Mouse (Mus musculus) hindbrain, embryonic 12.5 days (tissue): Measurements from ENCODE around the gene Nat8f2. TPM values are rescaled to one million over a fixed set of nuclear protein-coding genes. Genes with fewer than 3 reads are reported as not detected.
"Not testable (repeated sequence)": the region's sequence is repeated elsewhere in the genome, so short reads cannot be mapped to it uniquely, and the experiment has no call there.

Source experiments
- ATAC-seq: fragments of 200-750 bp; cut with Nextera tagmentation; 2 replicates; pipeline ENCODE4 v1.8.0; 2017; ENCODE audit warnings: moderate TSS enrichment; ENCODE audit not compliant: low FRiP score
- H3K27ac ChIP-seq: fragments of 300-500 bp; sonication (generic); 2 replicates; pipeline ENCODE4 v1.5.1; 2016; ENCODE audit warnings: mild to moderate bottlenecking
- H3K27me3 ChIP-seq: fragments of 300-500 bp; sonication (generic); 2 replicates; pipeline ENCODE4 v1.6.1; 2016; ENCODE audit warnings: mild to moderate bottlenecking
- H3K36me3 ChIP-seq: fragments of 300-500 bp; sonication (generic); 2 replicates; pipeline ENCODE4 v1.6.1; 2016; ENCODE audit warnings: mild to moderate bottlenecking
- H3K4me1 ChIP-seq: fragments of 300-500 bp; sonication (generic); 2 replicates; pipeline ENCODE4 v1.6.1; 2016
- H3K4me2 ChIP-seq: fragments of 300-500 bp; sonication (generic); replicated peaks from 2 replicates; pipeline ENCODE4 v1.6.1; 2016; ENCODE audit warnings: mild to moderate bottlenecking
- H3K4me3 ChIP-seq: fragments of 300-500 bp; sonication (generic); 2 replicates; pipeline ENCODE4 v1.5.1; 2016; ENCODE audit warnings: mild to moderate bottlenecking
- H3K9ac ChIP-seq: fragments of 300-500 bp; sonication (generic); 2 replicates; pipeline ENCODE4 v1.6.1; 2016; ENCODE audit warnings: mild to moderate bottlenecking, moderate library complexity
- H3K9me3 ChIP-seq: fragments of 300-500 bp; sonication (generic); replicated peaks from 2 replicates; pipeline ENCODE4 v1.6.1; 2016; ENCODE audit warnings: mild to moderate bottlenecking
- WGBS: fragments of 180-500 bp; shearing (Covaris S2); methylation state at CpG from one replicate; pipeline ENCODE4 v1.1.7; 2016; 5-methylcytosine and 5-hydroxymethylcytosine counted together
- polyA plus RNA-seq: library from polyadenylated mRNA; unstranded; fragments of >200 nt; fragmentation: Nextera tagmentation; extraction: Ambion mirVana; gene quantifications from 2 replicates; pipeline ENCODE4 v1.2.1, GENCODE M21; 2016

Nat8f2 gene
- polyA plus RNA-seq: not detected in 2 replicates

- not testable (repeated sequence) for H3K9ac ChIP-seq, H3K9me3 ChIP-seq, ATAC-seq, H3K27ac ChIP-seq, H3K4me2 ChIP-seq, H3K4me1 ChIP-seq, H3K4me3 ChIP-seq, H3K27me3 ChIP-seq, H3K36me3 ChIP-seq
- WGBS: 88% methylated on average over 5 of the region's 5 CpGs
These were observed at the start of gene Nat8f2 for GRCm38 (mm10) chr6:85869006-85869405. Nat8f2 (minus strand) TSS chr6:85869158.

- WGBS: 93% methylated on average over 3 of the region's 3 CpGs
- not testable (repeated sequence) for H3K4me2 ChIP-seq, H3K27ac ChIP-seq, H3K27me3 ChIP-seq, H3K9me3 ChIP-seq, H3K4me3 ChIP-seq, ATAC-seq, H3K9ac ChIP-seq
- H3K4me1 ChIP-seq: peaks cover 12% of the 10 kb centered on the region
- peaks cover 11% of the 10 kb centered on the region; the same call in 1 of the 2 replicates for H3K36me3 ChIP-seq
These were observed 49.4 kb upstream of the Nat8f2 start for GRCm38 (mm10) chr6:85918341-85918740.

GRCm38 (mm10) chr6:85916596-85916995 is 47.6 kb upstream of the Nat8f2 start:
- Histone ChIP-seq H3K27me3 (no peaks in the 10 kb centered on the region), H3K9me3 (no peaks in the 10 kb centered on the region), H3K36me3 (peaks cover 2% of the 10 kb centered on the region; the same call in 1 of the 2 replicates), H3K4me1 (peaks cover 12% of the 10 kb centered on the region), H3K27ac (no peak overlapping the region; the same call in 1 of the 2 replicates), H3K4me2 (peak overlapping the region; percentile 83), H3K9ac (peak overlapping the region; percentile 78), H3K4me3 (peak overlapping the region; percentile 56)
- WGBS: 83% methylated on average over 6 of the region's 6 CpGs
- no peak for ATAC-seq

- Histone ChIP-seq H3K4me1 (peaks cover 12% of the 10 kb centered on the region), H3K4me3 (peak within 1 kb of the TSS; percentile 56), H3K4me2 (peak within 1 kb of the TSS; percentile 83), H3K9ac (peak within 1 kb of the TSS; percentile 78), H3K27ac (peak within 1 kb of the TSS; percentile 82)
- peak; percentile 97 for ATAC-seq
- under 1% methylated on average over 61 of the region's 61 CpGs for WGBS
- H3K36me3 ChIP-seq, H3K9me3 ChIP-seq, H3K27me3 ChIP-seq: not testable (repeated sequence)
These were observed 46.9 kb upstream of the Nat8f2 start, which contains the start of gene Nat8f1 for GRCm38 (mm10) chr6:85915539-85916513. Nat8f1 (minus strand) TSS chr6:85915687.

- Histone ChIP-seq H3K9ac (peak overlapping the region; percentile 78), H3K27ac (peak overlapping the region; percentile 82), H3K4me1 (peaks cover 12% of the 10 kb centered on the region), H3K4me2 (peak overlapping the region; percentile 83), H3K36me3 (0 out of 2 replicates have a peak, but pooled peaks cover 3% of the 10 kb centered on the region), H3K9me3 (no peaks in the 10 kb centered on the region), H3K27me3 (no peaks in the 10 kb centered on the region), H3K4me3 (peak overlapping the region; percentile 56)
- WGBS: 9% methylated on average over 11 of the region's 11 CpGs
- no peak for ATAC-seq
These were observed 46.2 kb upstream of the Nat8f2 start for GRCm38 (mm10) chr6:85915141-85915538.

- no peak for ATAC-seq
- peaks cover 12% of the 10 kb centered on the region for H3K4me1 ChIP-seq
- H3K27me3 ChIP-seq: no peaks in the 10 kb centered on the region
- no peak within 1 kb of the TSS for H3K4me3 ChIP-seq
- no peak within 1 kb of the TSS for H3K9ac ChIP-seq
- H3K9me3 ChIP-seq: no peaks in the 10 kb centered on the region
- H3K36me3 ChIP-seq: 0 out of 2 replicates have a peak, but pooled peaks cover 3% of the 10 kb centered on the region
- no peak within 1 kb of the TSS for H3K4me2 ChIP-seq
- 87% methylated on average over 3 of the region's 3 CpGs for WGBS
- no peak within 1 kb of the TSS for H3K27ac ChIP-seq
These were observed 42.6 kb upstream of the Nat8f2 start, which contains the start of gene Tprkb for GRCm38 (mm10) chr6:85911587-85911986. Tprkb (plus strand) TSS chr6:85911865.

- no peak overlapping the region for H3K9ac ChIP-seq
- H3K27me3 ChIP-seq: no peaks in the 10 kb centered on the region
- 92% methylated on average over 1 of the region's 1 CpGs for WGBS
These were observed 40.7 kb upstream of the Nat8f2 start for GRCm38 (mm10) chr6:85909704-85910103.

GRCm38 (mm10) chr6:85908341-85908740 is 39.4 kb upstream of the Nat8f2 start:
- no peaks in the 10 kb centered on the region for H3K27me3 ChIP-seq
- 80% methylated on average over 3 of the region's 3 CpGs for WGBS

More at GRCm38 (mm10) chr6:85909704-85910103, 40.7 kb upstream of the Nat8f2 start:
- Histone ChIP-seq H3K27ac (no peak overlapping the region), H3K36me3 (0 out of 2 replicates have a peak, but pooled peaks cover 3% of the 10 kb centered on the region), H3K9me3 (no peaks in the 10 kb centered on the region), H3K4me1 (peaks cover 3% of the 10 kb centered on the region), H3K4me3 (no peak overlapping the region), H3K4me2 (no peak overlapping the region)
- no peak for ATAC-seq

GRCm38 (mm10) chr6:85906911-85907351 is 38.0 kb upstream of the Nat8f2 start:
- not testable (repeated sequence) for H3K27me3 ChIP-seq, H3K4me3 ChIP-seq, H3K4me2 ChIP-seq, H3K27ac ChIP-seq, H3K9me3 ChIP-seq, H3K9ac ChIP-seq, H3K36me3 ChIP-seq, ATAC-seq, H3K4me1 ChIP-seq
- 53% methylated on average over 2 of the region's 2 CpGs for WGBS

More at GRCm38 (mm10) chr6:85908341-85908740, 39.4 kb upstream of the Nat8f2 start:
- no peak overlapping the region for H3K9ac ChIP-seq
- no peak overlapping the region for H3K4me3 ChIP-seq
- H3K9me3 ChIP-seq: no peaks in the 10 kb centered on the region
- no peak for ATAC-seq
- H3K4me2 ChIP-seq: no peak overlapping the region
- H3K4me1 ChIP-seq: no peaks in the 10 kb centered on the region
- 0 out of 2 replicates have a peak, but pooled peaks cover 3% of the 10 kb centered on the region for H3K36me3 ChIP-seq
- no peak overlapping the region for H3K27ac ChIP-seq

GRCm38 (mm10) chr6:85904642-85905061 is 35.7 kb upstream of the Nat8f2 start, which contains the start of gene Nat8f4:
Nat8f4 (minus strand) TSS chr6:85904884.
- not testable (repeated sequence) for H3K4me1 ChIP-seq, H3K9ac ChIP-seq, H3K9me3 ChIP-seq, H3K27me3 ChIP-seq, H3K27ac ChIP-seq, H3K36me3 ChIP-seq
- peak; percentile 54 for ATAC-seq
- Histone ChIP-seq H3K4me2 (peak within 1 kb of the TSS; percentile 40), H3K4me3 (peak within 1 kb of the TSS; percentile 27)
- 9% methylated on average over 20 of the region's 20 CpGs for WGBS

- H3K27ac ChIP-seq: no peak overlapping the region
- no peaks in the 10 kb centered on the region for H3K36me3 ChIP-seq
- no peak for ATAC-seq
- H3K4me3 ChIP-seq: no peak overlapping the region
- H3K4me2 ChIP-seq: no peak overlapping the region
- H3K4me1 ChIP-seq: no peaks in the 10 kb centered on the region
- no peak overlapping the region for H3K9ac ChIP-seq
- H3K27me3 ChIP-seq: no peaks in the 10 kb centered on the region
- WGBS: 93% methylated on average over 2 of the region's 2 CpGs
- H3K9me3 ChIP-seq: no peaks in the 10 kb centered on the region
These were observed 33.3 kb upstream of the Nat8f2 start for GRCm38 (mm10) chr6:85902303-85902702.
